Mouse (Mus musculus): ENCODE measurements around the gene Kat2b. TPM values are rescaled to one million over a fixed set of nuclear protein-coding genes. Genes with fewer than 3 reads are reported as not detected.
A peak's percentile ranks its signal among the peaks of the same experiment; 100 is the strongest.
"Not testable (repeated sequence)": the region's sequence is repeated elsewhere in the genome, so short reads cannot be mapped to it uniquely, and the experiment has no call there.

Gene Kat2b
- polyA plus RNA-seq, 1 experiment from 2014 or later, result 9.6 TPM

- peaks cover 3% of the 10 kb centered on the region for H3K4me1 ChIP-seq (replicated peaks; ENCODE audit: control insufficient read depth, insufficient read depth, low read length)
- no peaks in the 10 kb centered on the region for H3K36me3 ChIP-seq (ENCODE audit: control insufficient read depth, insufficient read depth, low read length)
- H3K27me3 ChIP-seq (ENCODE audit: control insufficient read depth, insufficient read depth, low read length), result no peaks in the 10 kb centered on the region
- WGBS, result under 1% methylated on average over 52 of the region's 67 CpGs
- DNase-seq (ENCODE audit: low spot score), result peak; percentile 73
- ATAC-seq (ENCODE audit: low FRiP score), result peak; percentile 74
- peak overlapping the region; percentile 97 for H3K27ac ChIP-seq (ENCODE audit: low read depth, low read length)
- H3K4me3 ChIP-seq (ENCODE audit: low read depth, low read length), result peak overlapping the region; percentile 67
- H3K4me2 ChIP-seq (replicated peaks; ENCODE audit: low read depth, low read length), result peak overlapping the region; percentile 81
- H3K9me3 ChIP-seq (ENCODE audit: control insufficient read depth, low read length), result no peaks in the 10 kb centered on the region
- peak overlapping the region; percentile 92 for H3K9ac ChIP-seq (ENCODE audit: low read depth, low read length)
Measured at GRCm38 (mm10) chr17:53567346-53568101, 863 bp downstream of the Kat2b start.

GRCm38 (mm10) chr17:53568118-53568517 lies 1.5 kb downstream of the Kat2b start:
- DNase-seq (ENCODE audit: low spot score), result peak; percentile 80
- WGBS, result 0% methylated on average over 15 of the region's 15 CpGs
- Histone ChIP-seq H3K9ac (ENCODE audit: low read depth, low read length) (peak overlapping the region; percentile 92), H3K4me1 (replicated peaks; ENCODE audit: control insufficient read depth, insufficient read depth, low read length) (peaks cover 3% of the 10 kb centered on the region), H3K27ac (ENCODE audit: low read depth, low read length) (peak overlapping the region; percentile 97), H3K4me2 (replicated peaks; ENCODE audit: low read depth, low read length) (peak overlapping the region; percentile 81), H3K4me3 (ENCODE audit: low read depth, low read length) (peak overlapping the region; percentile 67), H3K9me3 (ENCODE audit: control insufficient read depth, low read length) (no peaks in the 10 kb centered on the region), H3K27me3 (ENCODE audit: control insufficient read depth, insufficient read depth, low read length) (no peaks in the 10 kb centered on the region), H3K36me3 (ENCODE audit: control insufficient read depth, insufficient read depth, low read length) (no peaks in the 10 kb centered on the region)
- peak; percentile 88 for ATAC-seq (ENCODE audit: low FRiP score)

- Histone ChIP-seq H3K4me3 (ENCODE audit: low read depth, low read length) (peak overlapping the region; percentile 67), H3K4me1 (replicated peaks; ENCODE audit: control insufficient read depth, insufficient read depth, low read length) (peaks cover 3% of the 10 kb centered on the region), H3K9me3 (ENCODE audit: control insufficient read depth, low read length) (no peaks in the 10 kb centered on the region), H3K27ac (ENCODE audit: low read depth, low read length) (peak overlapping the region; percentile 97; the same call in 1 of the 2 replicates), H3K4me2 (replicated peaks; ENCODE audit: low read depth, low read length) (peak overlapping the region; percentile 81), H3K36me3 (ENCODE audit: control insufficient read depth, insufficient read depth, low read length) (no peaks in the 10 kb centered on the region), H3K27me3 (ENCODE audit: control insufficient read depth, insufficient read depth, low read length) (no peaks in the 10 kb centered on the region), H3K9ac (ENCODE audit: low read depth, low read length) (peak overlapping the region; percentile 92)
- DNase-seq (ENCODE audit: low spot score) (no peak), ATAC-seq (ENCODE audit: low FRiP score) (no peak)
- WGBS, result 37% methylated on average over 8 of the region's 8 CpGs
Measured at GRCm38 (mm10) chr17:53568734-53569386, 2.2 kb downstream of the Kat2b start.

- no peaks in the 10 kb centered on the region for H3K36me3 ChIP-seq (ENCODE audit: control insufficient read depth, insufficient read depth, low read length)
- H3K9me3 ChIP-seq (ENCODE audit: control insufficient read depth, low read length), result no peaks in the 10 kb centered on the region
- H3K4me1 ChIP-seq (replicated peaks; ENCODE audit: control insufficient read depth, insufficient read depth, low read length), result peaks cover 3% of the 10 kb centered on the region
- H3K9ac ChIP-seq (ENCODE audit: low read depth, low read length), result no peak overlapping the region
- no peak overlapping the region for H3K4me2 ChIP-seq (replicated peaks; ENCODE audit: low read depth, low read length)
- WGBS, result 60% methylated on average over 6 of the region's 6 CpGs
- ATAC-seq (ENCODE audit: low FRiP score) (no peak), DNase-seq (ENCODE audit: low spot score) (peak; percentile 39)
- no peak overlapping the region for H3K27ac ChIP-seq (ENCODE audit: low read depth, low read length)
- no peak overlapping the region for H3K4me3 ChIP-seq (ENCODE audit: low read depth, low read length)
- H3K27me3 ChIP-seq (ENCODE audit: control insufficient read depth, insufficient read depth, low read length), result no peaks in the 10 kb centered on the region
Measured at GRCm38 (mm10) chr17:53569829-53570228, 3.2 kb downstream of the Kat2b start.

- ATAC-seq (ENCODE audit: low FRiP score) (no peak), DNase-seq (ENCODE audit: low spot score) (no peak)
- H3K27ac ChIP-seq (ENCODE audit: low read depth, low read length), result no peak overlapping the region
- no peaks in the 10 kb centered on the region for H3K9me3 ChIP-seq (ENCODE audit: control insufficient read depth, low read length)
- H3K4me2 ChIP-seq (replicated peaks; ENCODE audit: low read depth, low read length), result no peak overlapping the region
- WGBS, result 47% methylated on average over 10 of the region's 10 CpGs
- H3K36me3 ChIP-seq (ENCODE audit: control insufficient read depth, insufficient read depth, low read length), result no peaks in the 10 kb centered on the region
- no peak overlapping the region for H3K9ac ChIP-seq (ENCODE audit: low read depth, low read length)
- no peaks in the 10 kb centered on the region for H3K27me3 ChIP-seq (ENCODE audit: control insufficient read depth, insufficient read depth, low read length)
- peaks cover 3% of the 10 kb centered on the region for H3K4me1 ChIP-seq (replicated peaks; ENCODE audit: control insufficient read depth, insufficient read depth, low read length)
- H3K4me3 ChIP-seq (ENCODE audit: low read depth, low read length), result no peak overlapping the region
Measured at GRCm38 (mm10) chr17:53570361-53570875, 3.8 kb downstream of the Kat2b start.

GRCm38 (mm10) chr17:53570932-53571331 lies 4.3 kb downstream of the Kat2b start:
- not testable (repeated sequence) for H3K9ac ChIP-seq (ENCODE audit: low read depth, low read length); H3K4me3 ChIP-seq (ENCODE audit: low read depth, low read length); H3K4me2 ChIP-seq (replicated peaks; ENCODE audit: low read depth, low read length); ATAC-seq (ENCODE audit: low FRiP score); H3K9me3 ChIP-seq (ENCODE audit: control insufficient read depth, low read length); H3K27ac ChIP-seq (ENCODE audit: low read depth, low read length); H3K27me3 ChIP-seq (ENCODE audit: control insufficient read depth, insufficient read depth, low read length); DNase-seq (ENCODE audit: low spot score); H3K4me1 ChIP-seq (replicated peaks; ENCODE audit: control insufficient read depth, insufficient read depth, low read length); H3K36me3 ChIP-seq (ENCODE audit: control insufficient read depth, insufficient read depth, low read length)
- 90% methylated on average over 5 of the region's 5 CpGs for WGBS

GRCm38 (mm10) chr17:53573019-53573556 lies 6.4 kb downstream of the Kat2b start:
- H3K4me3 ChIP-seq (ENCODE audit: low read depth, low read length), result no peak overlapping the region
- DNase-seq (ENCODE audit: low spot score) (no peak), ATAC-seq (ENCODE audit: low FRiP score) (no peak)
- no peak overlapping the region for H3K4me2 ChIP-seq (replicated peaks; ENCODE audit: low read depth, low read length)
- H3K27ac ChIP-seq (ENCODE audit: low read depth, low read length), result no peak overlapping the region
- peaks cover 3% of the 10 kb centered on the region for H3K4me1 ChIP-seq (replicated peaks; ENCODE audit: control insufficient read depth, insufficient read depth, low read length)
- no peaks in the 10 kb centered on the region for H3K9me3 ChIP-seq (ENCODE audit: control insufficient read depth, low read length)
- WGBS, result 76% methylated on average over 4 of the region's 4 CpGs
- no peaks in the 10 kb centered on the region for H3K27me3 ChIP-seq (ENCODE audit: control insufficient read depth, insufficient read depth, low read length)
- H3K36me3 ChIP-seq (ENCODE audit: control insufficient read depth, insufficient read depth, low read length), result no peaks in the 10 kb centered on the region
- H3K9ac ChIP-seq (ENCODE audit: low read depth, low read length), result no peak overlapping the region

- Histone ChIP-seq H3K36me3 (ENCODE audit: control insufficient read depth, insufficient read depth, low read length) (no peaks in the 10 kb centered on the region), H3K9ac (ENCODE audit: low read depth, low read length) (no peak overlapping the region), H3K27ac (ENCODE audit: low read depth, low read length) (no peak overlapping the region), H3K4me3 (ENCODE audit: low read depth, low read length) (no peak overlapping the region), H3K27me3 (ENCODE audit: control insufficient read depth, insufficient read depth, low read length) (no peaks in the 10 kb centered on the region), H3K4me2 (replicated peaks; ENCODE audit: low read depth, low read length) (no peak overlapping the region), H3K4me1 (replicated peaks; ENCODE audit: control insufficient read depth, insufficient read depth, low read length) (no peaks in the 10 kb centered on the region), H3K9me3 (ENCODE audit: control insufficient read depth, low read length) (no peaks in the 10 kb centered on the region)
- ATAC-seq (ENCODE audit: low FRiP score) (no peak), DNase-seq (ENCODE audit: low spot score) (no peak)
- WGBS, result 92% methylated on average over 2 of the region's 2 CpGs
Measured at GRCm38 (mm10) chr17:53577151-53577550, 10.5 kb downstream of the Kat2b start.
